Comparison of ENCODE assay signal across 35 mouse cellular contexts in the genomic region with DNA sequence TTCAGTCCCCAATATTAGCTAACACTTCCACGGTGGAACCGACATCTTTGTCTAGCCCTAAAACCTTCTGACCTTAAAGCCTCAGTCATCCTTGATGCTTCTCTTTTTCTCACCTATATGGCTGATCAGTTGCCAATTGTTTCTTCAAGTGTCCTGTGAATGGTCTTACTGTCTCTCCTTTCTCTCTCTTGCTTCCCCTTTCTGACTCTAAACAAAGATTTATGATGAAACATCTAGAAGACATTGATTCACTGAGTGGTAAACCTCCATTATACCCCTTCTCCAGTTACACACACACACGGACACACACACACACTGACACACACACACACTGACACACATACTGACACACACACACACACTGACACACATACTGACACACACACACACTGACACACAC. TPM values are rescaled to one million over a fixed set of nuclear protein-coding genes. Genes with fewer than 3 reads are reported as not detected.
DNase-seq lines count a peak whose midpoint lies in the region; ATAC-seq and TF ChIP-seq lines count a peak whose summit lies in the region.
"Had no signal": no experiment of that assay in that cellular context is flagged by ENCODE, and none has a peak within 500 bp of the region (broad histone marks: within the 10 kb centered on the region; RNA-seq: fewer than 3 reads in every experiment).

No protein-coding gene starts in this region.

- intact Hi-C loops in heart, postnatal 14 days (cut with DNase I) = no loop called here

- H3K36me3 ChIP-seq in MEL (ENCODE audit: control insufficient read depth in 1 of 2, insufficient read depth in 2 of 2, low read length in 2 of 2) = peaks cover 0 to 36% of the 10 kb centered on the region in 2 experiments; a peak in 2 of 4 replicates
- no peaks in the 10 kb centered on the region for H3K36me3 ChIP-seq in splenic B cell, adult 2 months (ENCODE audit: control insufficient read depth, insufficient read depth, low read length, poor library complexity, severe bottlenecking)
- no peaks in the 10 kb centered on the region for H3K36me3 ChIP-seq in hindbrain, embryonic 16.5 days (ENCODE audit: control insufficient read depth, insufficient read depth, low read length)
- H3K36me3 ChIP-seq: embryonic facial prominence, embryonic 10.5 days; embryonic facial prominence, embryonic 13.5 days; forebrain, embryonic 12.5 days; forebrain, embryonic 15.5 days; hindbrain, embryonic 10.5 days; hindbrain, embryonic 13.5 days had no signal

- no peak for TF ChIP-seq RAD21 in MEL (IDR thresholded peaks at IDR 0.05; ENCODE audit: low read depth, low read length)

- no peak overlapping the region for H3K4me3 ChIP-seq in MEL (ENCODE audit: control insufficient read depth in 1 of 2, insufficient read depth in 1 of 2, low read depth in 2 of 2, low read length in 2 of 2)
- H3K4me3 ChIP-seq in hindbrain, embryonic 16.5 days (ENCODE audit: low read length) = no peak overlapping the region
- H3K4me3 ChIP-seq: embryonic facial prominence, embryonic 10.5 days; embryonic facial prominence, embryonic 13.5 days; erythroblast, embryonic 14.5 days; forebrain, embryonic 12.5 days; forebrain, embryonic 15.5 days; hindbrain, embryonic 10.5 days; hindbrain, embryonic 13.5 days had no signal

- DNase-seq in 416B (ENCODE audit: low read depth) (peak; percentile 55), MEL (ENCODE audit: low read depth, low spot score) (peak; percentile 68)
- DNase-seq in splenic B cell, adult 2 months (ENCODE audit: low read depth, low spot score) = peak; percentile 48
- DNase-seq in retina, postnatal 1 day = no peak
- DNase-seq in heart, postnatal 14 days = no peak
- DNase-seq: adrenal gland, adult 2 months; adrenal gland, postnatal 14 days; cerebellum, adult 11-12 months; cerebellum, adult 8-10 months; cerebellum, postnatal 10 days; cerebellum, postnatal 36 days; embryo, embryonic 11 days; gastrocnemius, postnatal 25 days; heart, adult 11 months; heart, postnatal 36 days had no signal

- H3K9ac ChIP-seq in MEL (ENCODE audit: control insufficient read depth, low read depth, low read length, poor library complexity, severe bottlenecking) = no peak overlapping the region
- no peak overlapping the region for H3K9ac ChIP-seq in hindbrain, embryonic 16.5 days (ENCODE audit: low read depth, low read length)
- H3K9ac ChIP-seq: embryonic facial prominence, embryonic 13.5 days; forebrain, embryonic 12.5 days; forebrain, embryonic 15.5 days; hindbrain, embryonic 13.5 days had no signal

- peak; percentile 66 for ATAC-seq in megakaryocyte, adult 5-6 weeks (ENCODE audit: poor library complexity, severe bottlenecking)
- no peak for ATAC-seq in hindbrain, embryonic 16.5 days
- ATAC-seq: CD4-positive, CD25-positive, alpha-beta regulatory T cell, adult 4 months; forebrain, embryonic 15.5 days; hindbrain, postnatal 0 days; inflammation-experienced regulatory T-cells, adult 6 months; Patski had no signal

- H3K27me3 ChIP-seq in MEL (ENCODE audit: control insufficient read depth in 1 of 2, insufficient read depth in 2 of 2, low read length in 2 of 2) = no peaks in the 10 kb centered on the region
- H3K27me3 ChIP-seq in splenic B cell, adult 2 months (ENCODE audit: control insufficient read depth, insufficient read depth, low read length, poor library complexity, severe bottlenecking) = no peaks in the 10 kb centered on the region
- no peaks in the 10 kb centered on the region for H3K27me3 ChIP-seq in hindbrain, embryonic 16.5 days (replicated peaks; ENCODE audit: control insufficient read depth, insufficient read depth, low read length)
- H3K27me3 ChIP-seq: embryonic facial prominence, embryonic 13.5 days; forebrain, embryonic 12.5 days; forebrain, embryonic 15.5 days; hindbrain, embryonic 13.5 days had no signal

- 91% methylated on average over 3 of the region's 3 CpGs for WGBS in hindbrain, embryonic 16.5 days

- H3K4me2 ChIP-seq in hindbrain, embryonic 16.5 days (ENCODE audit: low read length) = no peak overlapping the region
- H3K4me2 ChIP-seq: embryonic facial prominence, embryonic 13.5 days; forebrain, embryonic 12.5 days; forebrain, embryonic 15.5 days; heart, embryonic 11.5 days; hindbrain, embryonic 13.5 days had no signal

- H3K79me2 ChIP-seq in MEL (ENCODE audit: control insufficient read depth, insufficient read depth, low read length, poor library complexity) = no peaks in the 10 kb centered on the region

- no peaks in the 10 kb centered on the region for H3K9me3 ChIP-seq in MEL (replicated peaks; ENCODE audit: insufficient read depth, low read length)
- H3K9me3 ChIP-seq in hindbrain, embryonic 16.5 days (ENCODE audit: control insufficient read depth, low read length) = no peaks in the 10 kb centered on the region
- H3K9me3 ChIP-seq: embryonic facial prominence, embryonic 10.5 days; embryonic facial prominence, embryonic 13.5 days; forebrain, embryonic 12.5 days; forebrain, embryonic 15.5 days; hindbrain, embryonic 10.5 days; hindbrain, embryonic 13.5 days had no signal

- TF ChIP-seq EP300 in MEL (IDR thresholded peaks at IDR 0.05; ENCODE audit: low read depth in 1 of 2, low read length in 2 of 2) = no peak

- no peak for TF ChIP-seq CTCF in MEL (IDR thresholded peaks at IDR 0.05 in 2 of 3, conservative IDR thresholded peaks at IDR 0.05 in 1 of 3; ENCODE audit: control insufficient read depth in 1 of 3, insufficient read depth in 1 of 3, low read depth in 2 of 3, low read length in 3 of 3, poor library complexity in 1 of 3, severe bottlenecking in 1 of 3)

- H3K27ac ChIP-seq in MEL (ENCODE audit: control insufficient read depth, low read depth, low read length) = no peak overlapping the region
- no peak overlapping the region for H3K27ac ChIP-seq in hindbrain, embryonic 16.5 days (ENCODE audit: low read depth, low read length)
- H3K27ac ChIP-seq: embryonic facial prominence, embryonic 10.5 days; forebrain, embryonic 12.5 days; forebrain, embryonic 15.5 days; hindbrain, embryonic 10.5 days; hindbrain, embryonic 13.5 days; hindbrain, postnatal 0 days had no signal

- TF ChIP-seq POLR2A in MEL (IDR thresholded peaks at IDR 0.05; ENCODE audit: control insufficient read depth in 1 of 2, insufficient read depth in 1 of 2, low read depth in 1 of 2, low read length in 2 of 2, poor library complexity in 1 of 2) = no peak

- H3K4me1 ChIP-seq in MEL (ENCODE audit: control insufficient read depth in 1 of 2, insufficient read depth in 2 of 2, low read length in 2 of 2) = peaks cover 27 to 42% of the 10 kb centered on the region in 2 experiments
- H3K4me1 ChIP-seq in hindbrain, embryonic 16.5 days (ENCODE audit: control insufficient read depth, insufficient read depth, low read depth, low read length) = no peaks in the 10 kb centered on the region
- H3K4me1 ChIP-seq: forebrain, embryonic 12.5 days had no signal

TF ChIP-seq in MEL, 35 proteins besides CTCF, POLR2A, EP300 and RAD21:
- TF ChIP-seq MYB (IDR thresholded peaks at IDR 0.05; ENCODE audit: low read depth, low read length) = no peak
- no peak for TF ChIP-seq GABPA (IDR thresholded peaks at IDR 0.05; ENCODE audit: low read depth, low read length)
- TF ChIP-seq UBTF (IDR thresholded peaks at IDR 0.05; ENCODE audit: borderline replicate concordance, insufficient read depth, low read depth, low read length) = no peak
- no peak for TF ChIP-seq ELF1 (IDR thresholded peaks at IDR 0.05; ENCODE audit: low read depth, low read length)
- TF ChIP-seq SMC3 (IDR thresholded peaks at IDR 0.05; ENCODE audit: low read depth, low read length) = no peak
- no peak for TF ChIP-seq NRF1 (IDR thresholded peaks at IDR 0.05; ENCODE audit: insufficient read depth, low read depth, low read length, poor library complexity, severe bottlenecking)
- TF ChIP-seq MXI1 (IDR thresholded peaks at IDR 0.05; ENCODE audit: low read depth, low read length) = no peak
- TF ChIP-seq KAT2A (conservative IDR thresholded peaks at IDR 0.05; ENCODE audit: low read depth, low read length) = no peak

RNA-seq across cellular contexts. Expression of a gene that starts 3.8 kb away (rescaled TPM):
- 1.3 and 1.7 TPM in 2 replicates for total RNA-seq in MEL (2012; rRNA removed)
- polyA plus RNA-seq in MEL (2012; ENCODE audit: insufficient read depth in 1 of 2, insufficient read length in 2 of 2, low read depth in 1 of 2, low replicate concordance in 2 of 2, missing spikeins in 1 of 2) = 1 to 10 TPM in 1 of 2 experiments, not detected in 1; 5.4 TPM
- 0.75 TPM in 1 of 2 replicates, not detected in the other for total RNA-seq in megakaryocyte, adult 5-6 weeks (2015)
- total RNA-seq in megakaryocyte, adult 5-6 weeks (2017) = 0.44 and 1.8 TPM in 2 replicates
- 0.09 and 0.12 TPM in 2 replicates for polyA plus RNA-seq in hindbrain, embryonic 16.5 days (2015; fragmentation: Nextera tagmentation; extraction: Ambion mirVana)
- total RNA-seq in heart, postnatal 14 days (2021) = not detected
- total RNA-seq: adrenal gland, adult 2 months; adrenal gland, postnatal 14 days; adrenal gland, postnatal 4 days; gastrocnemius, adult 8-10 months; gastrocnemius, postnatal 25 days; heart, postnatal 36 days had no signal
- polyA plus RNA-seq: adrenal gland, adult 2 months; C2C12; cortical plate, adult 2 months; embryonic facial prominence, embryonic 10.5 days; embryonic facial prominence, embryonic 13.5 days; erythroblast, embryonic 14.5 days; forebrain, embryonic 15.5 days; heart, embryonic 11.5 days; heart, embryonic 14.5 days; heart, postnatal 0 days; hindbrain, embryonic 10.5 days; hindbrain, embryonic 13.5 days had no signal

RNA-seq across cellular contexts. Expression of a gene that starts 47.3 kb away (rescaled TPM):
- total RNA-seq in MEL (2012; rRNA removed) = 3.1 and 3.2 TPM in 2 replicates
- 1 to 10 TPM in 1 of 2 experiments, not detected in 1; 5.0 TPM for polyA plus RNA-seq in MEL (2012; ENCODE audit: insufficient read depth in 1 of 2, insufficient read length in 2 of 2, low read depth in 1 of 2, low replicate concordance in 2 of 2, missing spikeins in 1 of 2)
- total RNA-seq in megakaryocyte, adult 5-6 weeks (2015) = 4.1 and 5.6 TPM in 2 replicates
- 2.6 and 2.9 TPM in 2 replicates for total RNA-seq in megakaryocyte, adult 5-6 weeks (2017)
- 0.56 and 0.76 TPM in 2 replicates for polyA plus RNA-seq in hindbrain, embryonic 16.5 days (2015; fragmentation: Nextera tagmentation; extraction: Ambion mirVana)
- total RNA-seq in heart, postnatal 14 days (2021) = 1 to 10 TPM in 1 of 2 experiments, under 1 TPM in 1; 0.84 to 1.5 TPM
- polyA plus RNA-seq: erythroblast, embryonic 14.5 days had no signal

RNA-seq across cellular contexts. Expression of a gene that starts 47.3 kb away (rescaled TPM):
- total RNA-seq in MEL (2012; rRNA removed) = 107 and 117 TPM in 2 replicates
- polyA plus RNA-seq in MEL (2012; ENCODE audit: insufficient read depth in 1 of 2, insufficient read length in 2 of 2, low read depth in 1 of 2, low replicate concordance in 2 of 2, missing spikeins in 1 of 2) = 100 to 1,000 TPM in 1 of 2 experiments, not detected in 1; 145 TPM
- total RNA-seq in megakaryocyte, adult 5-6 weeks (2015) = 66.4 and 70.8 TPM in 2 replicates
- total RNA-seq in megakaryocyte, adult 5-6 weeks (2017) = 50.8 and 57.1 TPM in 2 replicates
- 66.4 and 71.9 TPM in 2 replicates for polyA plus RNA-seq in hindbrain, embryonic 16.5 days (2015; fragmentation: Nextera tagmentation; extraction: Ambion mirVana)
- total RNA-seq in heart, postnatal 14 days (2021) = 10 to 100 TPM; 28.9 to 30.4 TPM

Comparison
In these comparisons a context has a peak if more than half of its experiments do, and no peak if none do; other contexts are left out.
1. DNase-seq: peak in 416B (single experiment), MEL (single experiment) and splenic B cell, adult 2 months (single experiment); none in retina, postnatal 1 day (single experiment) and heart, postnatal 14 days (0 of 2).